Mouse (Mus musculus) forebrain, embryonic 14.5 days (tissue): Measurements from ENCODE around the gene Bnip2. TPM values are rescaled to one million over a fixed set of nuclear protein-coding genes. Genes with fewer than 3 reads are reported as not detected.

ENCODE experiments used
- ATAC-seq: fragments of 200-750 bp; cut with Nextera tagmentation; 2 replicates; pipeline ENCODE4 v1.8.0; 2017; ENCODE audit warnings: mild to moderate bottlenecking, moderate library complexity
- DNase-seq: peaks from one replicate; pipeline ENCODE4 v3.0.0-alpha.2; 2015; ENCODE audit warnings: low spot score
- H3K27ac ChIP-seq: fragments of 300-500 bp; sonication (generic); 2 replicates; pipeline ENCODE4 v1.5.1; 2014; ENCODE audit warnings: low read depth, mild to moderate bottlenecking, control low read depth, low read length, moderate library complexity
- H3K27me3 ChIP-seq: fragments of 300-500 bp; sonication (generic); replicated peaks from 2 replicates; pipeline ENCODE4 v1.6.1; 2014; ENCODE audit warnings: low read length, control low read depth, mixed read lengths; ENCODE audit not compliant: control insufficient read depth, insufficient read depth
- H3K36me3 ChIP-seq: fragments of 300-500 bp; sonication (generic); 2 replicates; pipeline ENCODE4 v1.6.1; 2014; ENCODE audit warnings: low read length, control low read depth; ENCODE audit not compliant: control insufficient read depth, insufficient read depth
- H3K4me1 ChIP-seq: fragments of 300-500 bp; sonication (generic); 2 replicates; pipeline ENCODE4 v1.6.1; 2014; ENCODE audit warnings: antibody characterized with exemption, low read length, control low read depth; ENCODE audit not compliant: control insufficient read depth, insufficient read depth
- H3K4me2 ChIP-seq: fragments of 300-500 bp; sonication (generic); 2 replicates; pipeline ENCODE4 v1.6.1; 2014; ENCODE audit warnings: mild to moderate bottlenecking, control low read depth, low read length
- H3K4me3 ChIP-seq: fragments of 300-500 bp; sonication (generic); 2 replicates; pipeline ENCODE4 v1.5.1; 2014; ENCODE audit warnings: low read depth, low read length, control low read depth
- H3K9ac ChIP-seq: fragments of 300-500 bp; sonication (generic); 2 replicates; pipeline ENCODE4 v1.6.1; 2014; ENCODE audit warnings: mild to moderate bottlenecking, low read length, control low read depth, moderate library complexity
- H3K9me3 ChIP-seq: fragments of 300-500 bp; sonication (generic); replicated peaks from 2 replicates; pipeline ENCODE4 v1.6.1; 2016; ENCODE audit warnings: low read length, control low read depth, mixed read lengths; ENCODE audit not compliant: control insufficient read depth
- WGBS: fragments of 180-500 bp; shearing (Covaris S2); extraction: QIAGEN DNeasy Blood & Tissue Kit; methylation state at CpG from one replicate; pipeline ENCODE4 v1.1.7; 2014; 5-methylcytosine and 5-hydroxymethylcytosine counted together
- polyA plus RNA-seq: library from polyadenylated mRNA; unstranded; fragments of >200 nt; fragmentation: Nextera tagmentation; extraction: Ambion mirVana; gene quantifications from 2 replicates; pipeline ENCODE4 v1.2.1, GENCODE M21; 2014

Bnip2 gene
- polyA plus RNA-seq, 1 experiment from 2014 or later, result 115 TPM

GRCm38 (mm10) chr9:69986571-69986970 lies 2.7 kb upstream of the Bnip2 start:
- peaks cover under 1% of the 10 kb centered on the region; the same call in 1 of the 2 replicates for H3K36me3 ChIP-seq
- peaks cover 11% of the 10 kb centered on the region for H3K4me1 ChIP-seq
- H3K4me3 ChIP-seq, result no peak overlapping the region
- H3K27me3 ChIP-seq, result 0 out of 2 replicates have a peak, but pooled peaks cover 2% of the 10 kb centered on the region
- 79% methylated on average over 5 of the region's 5 CpGs for WGBS
- no peak overlapping the region for H3K9ac ChIP-seq
- no peaks in the 10 kb centered on the region for H3K9me3 ChIP-seq
- no peak overlapping the region for H3K27ac ChIP-seq
- no peak overlapping the region for H3K4me2 ChIP-seq
- no peak for DNase-seq
- ATAC-seq, result no peak

- 2% methylated on average over 3 of the region's 3 CpGs for WGBS
- no peaks in the 10 kb centered on the region for H3K9me3 ChIP-seq
These were observed 1.7 kb upstream of the Bnip2 start for GRCm38 (mm10) chr9:69987579-69987978.

GRCm38 (mm10) chr9:69988706-69989302 lies 462 bp upstream of the Bnip2 start:
- Histone ChIP-seq H3K4me1 (peaks cover 11% of the 10 kb centered on the region), H3K27me3 (0 out of 2 replicates have a peak, but pooled peaks cover 2% of the 10 kb centered on the region), H3K9ac (peak overlapping the region; percentile 99), H3K9me3 (no peaks in the 10 kb centered on the region), H3K36me3 (peaks cover 17% of the 10 kb centered on the region), H3K4me3 (peak overlapping the region; percentile 98), H3K27ac (peak overlapping the region; percentile 90; the same call in 1 of the 2 replicates), H3K4me2 (peak overlapping the region; percentile 65)
- DNase-seq (no peak), ATAC-seq (no peak; the same call in 1 of the 2 replicates)
- WGBS, result 39% methylated on average over 16 of the region's 16 CpGs

More at GRCm38 (mm10) chr9:69987579-69987978, 1.7 kb upstream of the Bnip2 start:
- peaks cover 11% of the 10 kb centered on the region for H3K4me1 ChIP-seq
- no peak overlapping the region for H3K4me2 ChIP-seq
- H3K9ac ChIP-seq, result no peak overlapping the region
- DNase-seq (peak; percentile 84), ATAC-seq (no peak)
- H3K4me3 ChIP-seq, result no peak overlapping the region
- H3K27me3 ChIP-seq, result 0 out of 2 replicates have a peak, but pooled peaks cover 2% of the 10 kb centered on the region
- no peak overlapping the region for H3K27ac ChIP-seq
- H3K36me3 ChIP-seq, result peaks cover 10% of the 10 kb centered on the region

- no peak overlapping the region for H3K27ac ChIP-seq
These were observed 1.1 kb downstream of the Bnip2 start for GRCm38 (mm10) chr9:69990346-69990745.

GRCm38 (mm10) chr9:69992841-69993277 lies 3.6 kb downstream of the Bnip2 start:
- Histone ChIP-seq H3K27me3 (0 out of 2 replicates have a peak, but pooled peaks cover 2% of the 10 kb centered on the region), H3K9ac (no peak overlapping the region), H3K4me1 (peaks cover 11% of the 10 kb centered on the region), H3K9me3 (no peaks in the 10 kb centered on the region), H3K4me3 (no peak overlapping the region), H3K4me2 (no peak overlapping the region), H3K27ac (no peak overlapping the region), H3K36me3 (peaks cover 42% of the 10 kb centered on the region)
- ATAC-seq (no peak), DNase-seq (no peak)
- WGBS, result 85% methylated on average over 5 of the region's 5 CpGs

More at GRCm38 (mm10) chr9:69990346-69990745, 1.1 kb downstream of the Bnip2 start:
- Histone ChIP-seq H3K36me3 (peaks cover 23% of the 10 kb centered on the region), H3K4me2 (peak overlapping the region; percentile 65), H3K4me3 (peak overlapping the region; percentile 98), H3K4me1 (peaks cover 11% of the 10 kb centered on the region), H3K9ac (peak overlapping the region; percentile 99), H3K27me3 (0 out of 2 replicates have a peak, but pooled peaks cover 2% of the 10 kb centered on the region), H3K9me3 (no peaks in the 10 kb centered on the region)
- 11% methylated on average over 5 of the region's 5 CpGs for WGBS
- ATAC-seq, result no peak
- DNase-seq, result peak; percentile 22

GRCm38 (mm10) chr9:69993479-69993878 lies 4.2 kb downstream of the Bnip2 start:
- no peak overlapping the region for H3K4me2 ChIP-seq
- H3K4me3 ChIP-seq, result no peak overlapping the region
- WGBS, result 82% methylated on average over 1 of the region's 1 CpGs
- no peak overlapping the region for H3K9ac ChIP-seq
- no peak for ATAC-seq
- peaks cover 48% of the 10 kb centered on the region for H3K36me3 ChIP-seq
- H3K4me1 ChIP-seq, result peaks cover 11% of the 10 kb centered on the region
- no peaks in the 10 kb centered on the region for H3K27me3 ChIP-seq
- no peak overlapping the region for H3K27ac ChIP-seq
- H3K9me3 ChIP-seq, result no peaks in the 10 kb centered on the region
- no peak for DNase-seq

- H3K4me3 ChIP-seq, result no peak overlapping the region
- no peaks in the 10 kb centered on the region for H3K27me3 ChIP-seq
- no peak overlapping the region for H3K4me2 ChIP-seq
- ATAC-seq, result no peak
- 94% methylated on average over 5 of the region's 5 CpGs for WGBS
- no peak for DNase-seq
- H3K36me3 ChIP-seq, result peaks cover 59% of the 10 kb centered on the region
- no peak overlapping the region for H3K9ac ChIP-seq
- H3K4me1 ChIP-seq, result peaks cover 11% of the 10 kb centered on the region
- H3K9me3 ChIP-seq, result no peaks in the 10 kb centered on the region
- H3K27ac ChIP-seq, result no peak overlapping the region
These were observed 5.3 kb downstream of the Bnip2 start for GRCm38 (mm10) chr9:69994547-69994946.

GRCm38 (mm10) chr9:69999318-69999717 lies 10.1 kb downstream of the Bnip2 start:
- WGBS, result 85% methylated on average over 1 of the region's 1 CpGs
- DNase-seq (no peak), ATAC-seq (no peak)
- Histone ChIP-seq H3K4me1 (no peaks in the 10 kb centered on the region), H3K4me3 (no peak overlapping the region), H3K9ac (no peak overlapping the region), H3K36me3 (peaks cover 87% of the 10 kb centered on the region), H3K27ac (no peak overlapping the region), H3K9me3 (no peaks in the 10 kb centered on the region), H3K4me2 (no peak overlapping the region), H3K27me3 (no peaks in the 10 kb centered on the region)

GRCm38 (mm10) chr9:70003516-70003915 lies 14.2 kb downstream of the Bnip2 start:
- WGBS, result 92% methylated on average over 10 of the region's 10 CpGs
- H3K36me3 ChIP-seq, result peaks cover 87% of the 10 kb centered on the region
- no peaks in the 10 kb centered on the region for H3K4me1 ChIP-seq
- no peaks in the 10 kb centered on the region for H3K27me3 ChIP-seq
- H3K27ac ChIP-seq, result no peak overlapping the region
- no peak overlapping the region for H3K4me2 ChIP-seq
- ATAC-seq (no peak), DNase-seq (no peak)
- no peak overlapping the region for H3K9ac ChIP-seq
- H3K9me3 ChIP-seq, result no peaks in the 10 kb centered on the region
- H3K4me3 ChIP-seq, result no peak overlapping the region
